Mouse (Mus musculus) midbrain, embryonic 11.5 days (tissue): ENCODE results near the gene Ric1. TPM values are rescaled to one million over a fixed set of nuclear protein-coding genes. Genes with fewer than 3 reads are reported as not detected.

Source experiments
- ATAC-seq: fragments of 200-750 bp; cut with Nextera tagmentation; 2 replicates; pipeline ENCODE4 v1.8.0; 2017; ENCODE audit warnings: moderate TSS enrichment, moderate library complexity; ENCODE audit not compliant: low FRiP score
- DNase-seq: peaks from one replicate; pipeline ENCODE4 v3.0.0; 2015; ENCODE audit warnings: low spot score; ENCODE audit errors: missing footprints
- H3K27ac ChIP-seq: fragments of 300-500 bp; sonication (generic); 2 replicates; pipeline ENCODE4 v1.5.1; 2014; ENCODE audit warnings: low read depth, low read length
- H3K27me3 ChIP-seq: fragments of 300-500 bp; sonication (generic); 2 replicates; pipeline ENCODE4 v1.6.1; 2014; ENCODE audit warnings: mild to moderate bottlenecking, low read length, moderate library complexity, mixed read lengths; ENCODE audit not compliant: control insufficient read depth, insufficient read depth
- H3K36me3 ChIP-seq: fragments of 300-500 bp; sonication (generic); 2 replicates; pipeline ENCODE4 v1.6.1; 2014; ENCODE audit warnings: mild to moderate bottlenecking, low read length, moderate library complexity, mixed read lengths; ENCODE audit not compliant: control insufficient read depth, insufficient read depth
- H3K4me1 ChIP-seq: fragments of 300-500 bp; sonication (generic); 2 replicates; pipeline ENCODE4 v1.6.1; 2014; ENCODE audit warnings: low read length; ENCODE audit not compliant: control insufficient read depth, insufficient read depth
- H3K4me2 ChIP-seq: fragments of 300-500 bp; sonication (generic); 2 replicates; pipeline ENCODE4 v1.6.1; 2014; ENCODE audit warnings: mild to moderate bottlenecking, moderate library complexity
- H3K4me3 ChIP-seq: fragments of 300-500 bp; sonication (generic); 2 replicates; pipeline ENCODE4 v1.5.1; 2014; ENCODE audit warnings: low read depth, low read length
- H3K9ac ChIP-seq: fragments of 300-500 bp; sonication (generic); 2 replicates; pipeline ENCODE4 v1.6.1; 2014; ENCODE audit warnings: low read length
- H3K9me3 ChIP-seq: fragments of 300-500 bp; sonication (generic); 2 replicates; pipeline ENCODE4 v1.6.1; 2016; ENCODE audit warnings: low read length; ENCODE audit not compliant: control insufficient read depth
- WGBS: fragments of 180-500 bp; shearing (Covaris S2); extraction: QIAGEN DNeasy Blood & Tissue Kit; methylation state at CpG from one replicate; pipeline ENCODE4 v1.1.7; 2014; 5-methylcytosine and 5-hydroxymethylcytosine counted together
- polyA plus RNA-seq: library from polyadenylated mRNA; unstranded; fragments of >200 nt; fragmentation: Nextera tagmentation; extraction: Ambion mirVana; gene quantifications from 2 replicates; pipeline ENCODE4 v1.2.1, GENCODE M21; 2014

Ric1 gene
- polyA plus RNA-seq, 1 experiment from 2014 or later, result 10.8 TPM

GRCm38 (mm10) chr19:29603548-29604353 lies 81.7 kb downstream of the Ric1 start:
- peaks cover 4% of the 10 kb centered on the region; the same call in 1 of the 2 replicates for H3K36me3 ChIP-seq

DNA sequence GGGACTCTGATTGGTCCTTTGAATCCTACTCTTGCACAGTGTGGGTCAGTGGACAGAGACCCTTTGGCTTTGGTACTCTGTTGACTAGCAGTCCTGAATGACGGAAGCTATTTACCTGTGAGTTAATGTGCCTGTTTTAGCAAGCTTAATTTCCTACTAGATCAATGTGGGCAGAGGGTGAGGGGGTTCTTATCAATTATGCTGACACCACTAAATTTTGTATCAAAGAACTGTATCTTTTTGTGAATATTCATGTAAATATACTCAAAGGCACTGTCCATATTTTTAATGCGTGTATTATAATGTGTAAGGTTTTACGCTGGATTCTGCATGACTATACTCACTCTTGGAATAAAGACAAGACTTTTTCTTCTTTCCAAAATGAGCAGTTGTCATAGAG lies 82.6 kb downstream of the Ric1 start:
- Histone ChIP-seq H3K4me3 (no peak overlapping the region), H3K4me1 (no peaks in the 10 kb centered on the region), H3K9ac (no peak overlapping the region), H3K4me2 (no peak overlapping the region), H3K36me3 (peaks cover 4% of the 10 kb centered on the region; the same call in 1 of the 2 replicates), H3K9me3 (no peaks in the 10 kb centered on the region), H3K27ac (no peak overlapping the region), H3K27me3 (no peaks in the 10 kb centered on the region)
- no peak for ATAC-seq
- no peak for DNase-seq
- WGBS, result 98% methylated on average over 3 of the region's 3 CpGs

More at GRCm38 (mm10) chr19:29603548-29604353, 81.7 kb downstream of the Ric1 start:
- Histone ChIP-seq H3K27me3 (no peaks in the 10 kb centered on the region), H3K4me1 (no peaks in the 10 kb centered on the region), H3K9ac (no peak overlapping the region), H3K4me2 (no peak overlapping the region), H3K9me3 (no peaks in the 10 kb centered on the region), H3K27ac (no peak overlapping the region), H3K4me3 (no peak overlapping the region)
- 89% methylated on average over 14 of the region's 14 CpGs for WGBS
- DNase-seq, result no peak
- no peak for ATAC-seq

- no peaks in the 10 kb centered on the region for H3K4me1 ChIP-seq
- ATAC-seq (no peak), DNase-seq (no peak)
- peaks cover 10% of the 10 kb centered on the region; the same call in 1 of the 2 replicates for H3K36me3 ChIP-seq
- no peaks in the 10 kb centered on the region for H3K27me3 ChIP-seq
- no peak overlapping the region for H3K4me3 ChIP-seq
- H3K27ac ChIP-seq, result no peak overlapping the region
- H3K9ac ChIP-seq, result no peak overlapping the region
- 95% methylated on average over 4 of the region's 4 CpGs for WGBS
- H3K9me3 ChIP-seq, result no peaks in the 10 kb centered on the region
- no peak overlapping the region for H3K4me2 ChIP-seq
These were observed 85.4 kb downstream of the Ric1 start for GRCm38 (mm10) chr19:29607521-29607920.

GRCm38 (mm10) chr19:29608212-29608611 lies 86.1 kb downstream of the Ric1 start:
- ATAC-seq, result no peak
- 80% methylated on average over 4 of the region's 4 CpGs for WGBS

DNA sequence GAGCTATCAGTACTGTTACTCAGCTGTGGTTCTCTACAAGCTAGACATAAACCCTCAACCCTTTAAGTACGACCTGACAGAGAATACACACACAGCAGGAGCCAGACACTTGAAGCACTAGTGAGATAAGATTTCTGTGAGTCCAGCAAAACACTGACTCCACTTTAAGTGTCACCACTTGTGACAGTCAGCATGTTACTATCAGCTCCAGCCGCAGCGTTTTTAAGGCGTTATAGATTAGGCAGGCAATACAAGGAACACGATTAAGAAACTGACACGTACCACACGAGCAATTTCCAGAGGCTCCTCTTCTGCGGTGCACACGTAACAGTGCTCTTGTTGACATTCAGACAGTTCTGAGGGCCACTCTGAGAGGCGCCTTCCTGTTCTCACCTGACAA lies 88.8 kb downstream of the Ric1 start:
- Histone ChIP-seq H3K9ac (no peak overlapping the region), H3K27me3 (no peaks in the 10 kb centered on the region), H3K4me1 (no peaks in the 10 kb centered on the region), H3K4me3 (no peak overlapping the region), H3K27ac (no peak overlapping the region), H3K4me2 (no peak overlapping the region), H3K36me3 (peaks cover 8% of the 10 kb centered on the region; the same call in 1 of the 2 replicates), H3K9me3 (no peaks in the 10 kb centered on the region)
- ATAC-seq, result no peak
- no peak for DNase-seq
- 94% methylated on average over 10 of the region's 10 CpGs for WGBS

More at GRCm38 (mm10) chr19:29608212-29608611, 86.1 kb downstream of the Ric1 start:
- no peak overlapping the region for H3K4me3 ChIP-seq
- H3K9me3 ChIP-seq, result no peaks in the 10 kb centered on the region
- H3K27ac ChIP-seq, result no peak overlapping the region
- peaks cover 13% of the 10 kb centered on the region; the same call in 1 of the 2 replicates for H3K36me3 ChIP-seq
- H3K27me3 ChIP-seq, result no peaks in the 10 kb centered on the region
- no peaks in the 10 kb centered on the region for H3K4me1 ChIP-seq
- no peak overlapping the region for H3K9ac ChIP-seq
- H3K4me2 ChIP-seq, result no peak overlapping the region
- DNase-seq, result no peak

DNA sequence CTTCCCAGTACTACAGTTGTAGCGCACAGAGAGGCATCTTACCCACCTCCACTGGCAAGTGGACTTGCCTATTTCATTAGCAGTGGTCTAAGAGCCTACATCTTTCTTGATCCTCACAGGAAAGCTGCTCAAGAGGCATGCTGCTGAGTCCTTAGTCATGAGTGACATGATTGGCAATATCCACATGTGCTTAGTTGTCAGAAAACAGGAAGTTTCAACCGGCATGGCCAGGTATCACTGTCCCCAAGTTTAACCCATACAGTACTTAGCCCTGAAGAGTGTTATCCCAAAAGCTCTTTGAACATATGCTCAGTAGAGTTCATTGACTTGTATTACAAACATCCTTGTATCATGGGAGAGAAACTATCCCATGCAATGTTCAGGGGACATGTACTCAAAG lies 90.0 kb downstream of the Ric1 start:
- ATAC-seq, result no peak
- peaks cover 8% of the 10 kb centered on the region; the same call in 1 of the 2 replicates for H3K36me3 ChIP-seq
- WGBS, result 89% methylated on average over 2 of the region's 2 CpGs

GRCm38 (mm10) chr19:29641055-29641454 lies 119.0 kb downstream of the Ric1 start:
- 0 out of 2 replicates have a peak, but pooled peaks cover 3% of the 10 kb centered on the region for H3K4me1 ChIP-seq
- no peaks in the 10 kb centered on the region for H3K27me3 ChIP-seq
- no peak overlapping the region for H3K27ac ChIP-seq
- H3K9me3 ChIP-seq, result 0 out of 2 replicates have a peak, but pooled peaks cover 2% of the 10 kb centered on the region
- 53% methylated on average over 9 of the region's 9 CpGs for WGBS
- no peak for DNase-seq
- no peak overlapping the region for H3K4me2 ChIP-seq
- no peak overlapping the region for H3K4me3 ChIP-seq
- no peak overlapping the region for H3K9ac ChIP-seq
- no peaks in the 10 kb centered on the region; the same call in 1 of the 2 replicates for H3K36me3 ChIP-seq
- no peak for ATAC-seq

More for the DNA sequence above, 90.0 kb downstream of the Ric1 start:
- H3K4me2 ChIP-seq, result no peak overlapping the region
- no peak overlapping the region for H3K9ac ChIP-seq
- no peak overlapping the region for H3K4me3 ChIP-seq
- H3K27me3 ChIP-seq, result no peaks in the 10 kb centered on the region
- H3K9me3 ChIP-seq, result no peaks in the 10 kb centered on the region
- H3K4me1 ChIP-seq, result no peaks in the 10 kb centered on the region
- no peak overlapping the region for H3K27ac ChIP-seq
- no peak for DNase-seq

DNA sequence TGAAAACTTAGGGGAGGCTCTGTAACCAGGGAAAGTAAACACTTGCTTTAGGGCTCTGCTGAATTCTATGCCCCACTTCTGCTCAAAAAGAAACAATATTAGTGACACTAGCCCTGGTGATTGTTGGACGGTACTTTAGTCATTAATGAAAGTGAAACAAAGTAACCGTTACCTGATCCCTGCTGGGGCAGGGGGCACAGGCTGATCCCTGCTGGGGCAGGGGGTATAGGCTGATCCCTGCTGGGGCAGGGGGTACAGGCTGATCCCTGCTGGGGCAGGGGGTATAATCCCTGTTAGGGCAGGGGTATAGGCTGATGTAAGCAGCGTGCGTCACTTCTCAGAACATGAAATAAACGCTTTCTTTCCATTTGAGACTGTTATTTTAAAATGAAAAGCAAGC lies 119.4 kb downstream of the Ric1 start:
- Histone ChIP-seq H3K27me3 (no peaks in the 10 kb centered on the region), H3K36me3 (no peaks in the 10 kb centered on the region; the same call in 1 of the 2 replicates), H3K27ac (no peak overlapping the region), H3K4me1 (0 out of 2 replicates have a peak, but pooled peaks cover 3% of the 10 kb centered on the region), H3K9ac (no peak overlapping the region), H3K9me3 (0 out of 2 replicates have a peak, but pooled peaks cover 2% of the 10 kb centered on the region), H3K4me2 (no peak overlapping the region), H3K4me3 (no peak overlapping the region)
- ATAC-seq (no peak), DNase-seq (no peak)
- 27% methylated on average over 5 of the region's 5 CpGs for WGBS

GRCm38 (mm10) chr19:29642211-29642610 lies 120.1 kb downstream of the Ric1 start:
- 0 out of 2 replicates have a peak, but pooled peaks cover 3% of the 10 kb centered on the region for H3K4me1 ChIP-seq
- WGBS, result 50% methylated on average over 6 of the region's 6 CpGs
- DNase-seq, result no peak
- H3K27me3 ChIP-seq, result no peaks in the 10 kb centered on the region
- H3K9ac ChIP-seq, result no peak overlapping the region
- 0 out of 2 replicates have a peak, but pooled peaks cover 2% of the 10 kb centered on the region for H3K9me3 ChIP-seq
- no peak overlapping the region for H3K27ac ChIP-seq
- H3K4me2 ChIP-seq, result no peak overlapping the region
- no peak for ATAC-seq
- no peak overlapping the region for H3K4me3 ChIP-seq
- no peaks in the 10 kb centered on the region; the same call in 1 of the 2 replicates for H3K36me3 ChIP-seq
